Mouse (Mus musculus): ENCODE measurements at regions not wholly inside any gene's neighbourhood (a gene's known extent, or its start where the extent isn't known, plus 50 kb on each side); places are given as distances from the start of the nearest gene placed in this dataset.

DNA sequence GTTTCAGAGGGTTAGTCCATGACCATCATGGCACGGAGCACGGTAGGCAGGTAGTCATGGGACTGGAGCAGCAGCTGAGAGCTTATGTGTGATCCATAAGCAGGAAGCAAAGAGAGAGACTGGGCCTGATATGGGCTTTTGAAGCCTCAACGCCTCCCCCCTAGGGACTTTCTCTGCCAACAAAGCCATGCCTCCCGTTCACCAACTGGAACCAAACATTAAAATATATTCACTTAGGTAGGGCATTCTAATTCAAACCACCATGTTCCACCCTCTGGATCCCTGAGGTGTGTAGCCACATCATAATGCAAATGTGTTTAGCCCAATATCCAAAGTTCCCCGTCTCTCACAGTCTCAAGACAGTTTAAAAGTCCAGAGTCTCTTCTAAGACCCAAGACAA lies 85.3 kb upstream of the Ltbp1 start:
- no peak for DNase-seq (ENCODE audit: low spot score)

DNA sequence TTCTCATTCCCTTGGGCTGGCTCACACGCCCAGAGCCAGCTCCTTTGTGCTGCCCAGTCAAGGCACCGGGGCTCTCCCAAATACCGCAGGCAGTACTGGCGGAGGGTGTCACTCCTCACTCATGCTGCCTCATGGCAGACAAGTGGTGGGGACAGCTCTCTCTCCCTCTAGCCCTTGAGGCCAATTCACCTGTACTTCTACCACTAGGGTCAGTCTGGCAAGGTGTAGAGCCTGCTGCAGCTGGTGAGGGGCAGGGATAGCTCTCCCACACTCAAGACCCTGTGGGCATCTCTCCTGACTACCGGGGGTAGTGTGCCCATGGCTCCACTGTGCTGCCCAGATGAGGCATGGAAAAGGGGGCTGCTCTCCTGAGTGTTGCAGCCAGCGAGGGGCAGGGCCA lies 84.0 kb upstream of the Ltbp1 start:
- no peak for DNase-seq (ENCODE audit: low spot score)

DNA sequence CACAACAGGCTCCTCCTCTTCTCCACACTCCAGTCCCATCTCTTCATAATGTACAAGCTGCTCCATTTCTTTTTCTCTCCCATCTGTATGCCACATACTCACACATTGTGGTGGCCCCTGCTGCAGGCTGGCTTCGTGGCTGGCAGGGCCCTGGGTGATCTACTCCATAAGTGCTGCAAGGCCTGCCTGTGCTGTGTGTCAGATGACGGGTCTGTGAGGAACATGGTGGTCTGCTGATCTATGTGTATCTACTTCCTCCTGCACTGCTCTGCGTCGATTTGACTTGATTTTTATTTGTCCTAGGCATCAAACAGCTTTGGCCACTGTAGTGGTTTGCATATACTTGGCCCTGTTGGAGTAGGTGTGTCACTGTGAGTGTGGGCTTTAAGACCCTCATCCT lies 83.4 kb upstream of the Ltbp1 start:
- no peak for DNase-seq (ENCODE audit: low spot score)

DNA sequence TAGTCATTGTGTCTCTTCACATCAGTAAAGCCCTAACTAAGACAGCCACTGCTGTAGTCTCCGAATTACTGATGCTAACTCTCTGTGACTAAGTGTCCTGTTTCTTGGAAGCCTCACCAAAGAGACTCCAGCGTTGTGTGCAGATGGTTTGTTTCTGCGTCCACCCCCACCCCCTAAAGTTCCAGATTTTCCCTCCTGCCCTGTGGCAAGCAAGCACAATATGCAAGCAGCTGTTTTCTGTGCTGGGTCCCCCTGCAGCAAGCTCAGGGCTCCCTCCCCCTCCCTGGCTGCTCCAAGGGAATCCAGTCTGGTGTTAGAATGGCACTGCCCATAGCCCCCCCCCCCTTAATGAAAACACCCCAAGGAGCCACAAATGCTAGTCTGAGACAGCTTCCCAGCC lies 82.8 kb upstream of the Ltbp1 start:
- DNase-seq (ENCODE audit: low spot score): no peak

- DNase-seq (ENCODE audit: low spot score): peak; percentile 16
These were observed 82.3 kb upstream of the Ltbp1 start for GRCm38 (mm10) chr17:74923101-74923500.

GRCm38 (mm10) chr17:74925131-74925530 lies 80.2 kb upstream of the Ltbp1 start:
- no peak for DNase-seq (ENCODE audit: low spot score)

DNA sequence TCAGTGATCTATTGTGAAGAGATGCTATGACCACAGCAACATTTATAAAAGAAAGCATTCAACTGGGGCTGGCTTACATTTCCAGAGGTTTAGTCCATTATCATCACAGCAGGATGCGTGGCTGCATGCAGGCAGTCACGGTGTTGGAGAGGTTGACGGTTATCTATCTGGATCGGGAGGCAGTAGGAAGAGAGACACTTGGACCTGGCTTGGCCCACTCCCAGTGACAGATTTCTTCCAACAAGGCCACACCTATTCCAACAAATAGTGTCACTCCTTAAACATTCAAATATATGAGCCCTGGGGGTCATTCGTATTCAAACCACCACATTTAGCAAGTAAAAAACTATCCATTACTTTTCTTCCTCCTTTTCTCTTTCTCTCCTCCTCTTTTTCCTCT lies 77.4 kb upstream of the Ltbp1 start:
- DNase-seq (ENCODE audit: low spot score): no peak

GRCm38 (mm10) chr17:74931540-74931939 lies 73.8 kb upstream of the Ltbp1 start:
- no peak for DNase-seq (ENCODE audit: low spot score)

GRCm38 (mm10) chr17:74941393-74941792 lies 64.0 kb upstream of the Ltbp1 start:
- DNase-seq (ENCODE audit: low spot score): no peak

DNA sequence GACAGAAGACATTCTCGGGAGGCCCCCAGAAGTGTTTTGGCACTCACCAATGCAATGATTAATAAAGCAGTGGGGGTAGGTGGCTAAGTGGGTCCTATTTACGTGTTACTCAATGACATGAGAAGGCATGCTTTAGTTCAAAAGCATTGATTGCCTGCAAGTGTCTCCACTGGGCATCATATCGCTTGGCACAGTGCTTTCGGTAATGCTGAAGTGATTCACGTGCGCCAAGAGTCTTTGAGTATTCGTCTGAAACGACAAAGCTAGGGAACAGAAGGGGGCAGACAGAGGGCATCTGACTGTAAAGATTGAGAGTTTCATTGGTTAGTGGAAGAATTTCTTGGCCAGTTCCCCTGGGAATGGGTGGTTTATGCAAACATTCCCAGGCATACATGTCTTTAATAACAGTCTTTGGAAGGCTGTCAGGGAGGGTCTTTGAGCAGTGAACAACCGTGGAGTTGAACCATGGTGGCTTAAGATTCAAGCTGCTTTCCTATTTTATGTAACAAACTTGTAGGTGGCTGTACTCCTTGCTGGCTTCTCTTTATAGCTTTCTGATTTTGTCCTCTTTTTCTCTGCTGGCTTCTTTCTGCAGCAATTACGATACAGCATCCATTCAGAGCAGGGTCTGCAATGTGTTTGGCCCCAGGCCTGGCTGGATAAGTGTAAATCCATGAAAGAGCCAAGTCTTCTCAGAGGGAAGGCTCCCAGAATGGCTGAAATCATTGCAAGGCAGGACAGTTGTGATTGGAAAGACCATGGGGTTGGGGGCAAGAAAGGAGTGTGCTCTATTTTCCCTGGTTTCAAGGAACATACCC lies 62.2 kb upstream of the Ltbp1 start:
- DNase-seq (ENCODE audit: low spot score): no peak

DNA sequence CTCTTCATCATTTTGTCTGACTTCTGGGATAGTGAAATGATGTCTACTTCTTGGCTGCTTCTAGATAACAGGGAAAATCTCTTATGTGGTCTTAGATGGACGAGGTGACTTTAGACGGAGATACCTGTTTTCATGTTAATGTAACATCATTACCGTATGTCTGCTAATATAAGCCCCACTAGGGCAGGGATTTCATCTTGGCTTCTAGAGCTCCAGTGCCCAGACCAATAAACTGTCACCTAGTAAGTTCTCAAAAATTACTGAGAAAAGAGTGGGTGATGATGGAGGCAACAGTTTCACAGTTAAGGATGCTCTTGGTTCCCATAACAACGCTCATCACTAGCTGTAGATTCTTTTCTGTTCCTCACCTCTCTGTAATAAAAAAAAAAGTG lies 61.6 kb upstream of the Ltbp1 start:
- peak; percentile 31 for DNase-seq (ENCODE audit: low spot score)

- no peak for DNase-seq (ENCODE audit: low spot score)
These were observed 60.2 kb upstream of the Ltbp1 start for GRCm38 (mm10) chr17:74945149-74945548.

DNA sequence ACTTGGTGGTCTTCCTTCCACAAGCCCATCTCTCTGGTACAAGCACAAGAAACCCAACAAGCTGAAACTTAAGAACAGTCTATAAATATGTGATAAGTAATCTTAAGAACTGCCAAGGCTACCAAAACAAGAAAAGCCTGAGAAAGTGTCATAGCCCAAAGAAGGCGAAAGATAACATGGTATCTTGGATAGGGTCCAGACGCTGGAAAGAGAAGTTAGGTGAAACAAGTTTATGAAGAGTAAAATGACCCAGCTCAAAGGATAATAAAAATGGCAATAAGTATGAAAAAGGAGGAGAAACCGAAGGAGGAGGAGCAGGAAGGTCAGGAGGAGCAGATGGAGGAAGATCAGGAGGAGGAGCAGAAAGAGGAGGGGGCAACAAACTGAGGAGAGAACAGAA lies 56.9 kb upstream of the Ltbp1 start:
- DNase-seq (ENCODE audit: low spot score): no peak

GRCm38 (mm10) chr17:74950316-74950715 lies 55.1 kb upstream of the Ltbp1 start:
- no peak for DNase-seq (ENCODE audit: low spot score)

- no peak for DNase-seq (ENCODE audit: low spot score)
These were observed 50.4 kb upstream of the Ltbp1 start for GRCm38 (mm10) chr17:74954988-74955387.

Data from embryo, embryonic 10 days (tissue).